Mouse (Mus musculus): ENCODE results near the gene Il4i1. TPM values are rescaled to one million over a fixed set of nuclear protein-coding genes. Genes with fewer than 3 reads are reported as not detected.

The Il4i1 gene
- polyA plus RNA-seq, 1 experiment from 2014 or later: 3.0 TPM

DNA sequence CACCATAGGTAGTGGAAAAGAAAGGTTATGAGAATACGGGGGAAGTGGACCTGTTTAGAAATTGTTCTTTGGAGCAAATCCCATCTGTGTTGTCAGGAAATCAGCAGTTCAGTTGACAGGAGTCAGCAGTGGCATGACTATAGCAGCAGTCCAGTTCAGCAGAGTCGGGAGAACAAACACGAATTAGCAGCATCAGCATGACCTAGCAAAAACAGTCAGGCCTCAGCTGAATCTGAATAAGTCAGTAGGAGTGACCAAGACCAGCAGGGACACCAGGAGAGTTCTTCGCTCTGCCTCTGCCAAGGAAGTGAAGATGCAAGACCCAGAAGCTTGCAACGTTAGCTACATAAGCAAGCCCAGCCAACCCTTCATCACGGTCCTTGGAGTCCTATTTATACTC is 23.4 kb upstream of the Il4i1 start:
- ATAC-seq (ENCODE audit: insufficient number of reproducible peaks, insufficient read depth, low FRiP score, low read depth): no peak
- WGBS: 83% methylated on average over 6 of the region's 6 CpGs

DNA sequence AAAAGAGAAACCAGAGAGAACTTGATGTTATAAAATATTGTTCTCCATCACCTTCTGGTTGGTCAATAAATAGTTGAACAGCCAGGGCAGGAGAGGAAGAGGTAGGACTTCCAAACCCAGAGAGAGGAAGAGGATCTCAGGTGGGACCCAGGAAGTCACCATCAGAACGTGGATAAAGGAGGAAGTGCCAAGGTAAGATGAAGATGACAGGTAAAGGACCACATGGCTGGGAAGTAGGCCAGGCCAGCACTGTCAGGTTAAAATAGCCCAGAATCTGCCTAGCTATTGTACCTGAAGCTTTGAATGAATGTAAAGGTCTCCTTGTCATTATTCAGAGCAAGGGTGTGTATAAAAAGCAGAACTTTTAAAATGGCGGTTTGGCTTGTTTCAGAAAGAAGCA is 7.3 kb upstream of the Il4i1 start:
- H3K36me3 ChIP-seq (ENCODE audit: control insufficient read depth, insufficient read depth, low read length): no peaks in the 10 kb centered on the region; the same call in 1 of the 2 replicates
- H3K4me3 ChIP-seq (ENCODE audit: low read depth, low read length): no peak overlapping the region
- no peak overlapping the region for H3K4me2 ChIP-seq (replicated peaks; ENCODE audit: low read depth, low read length)
- WGBS: 75% methylated on average over 2 of the region's 2 CpGs
- no peaks in the 10 kb centered on the region for H3K27me3 ChIP-seq (ENCODE audit: control insufficient read depth, insufficient read depth, low read length)
- no peak overlapping the region for H3K27ac ChIP-seq (ENCODE audit: low read length)
- no peaks in the 10 kb centered on the region for H3K4me1 ChIP-seq (ENCODE audit: control insufficient read depth, insufficient read depth, low read length)
- no peak overlapping the region for H3K9ac ChIP-seq (replicated peaks; ENCODE audit: low read depth, low read length)
- no peaks in the 10 kb centered on the region for H3K9me3 ChIP-seq (ENCODE audit: control insufficient read depth, low read depth, low read length)
- ATAC-seq (ENCODE audit: insufficient number of reproducible peaks, insufficient read depth, low FRiP score, low read depth): no peak

More for the DNA sequence above, 23.4 kb upstream of the Il4i1 start:
- Histone ChIP-seq H3K4me3 (ENCODE audit: low read depth, low read length) (no peak overlapping the region), H3K9ac (replicated peaks; ENCODE audit: low read depth, low read length) (no peak overlapping the region), H3K4me2 (replicated peaks; ENCODE audit: low read depth, low read length) (no peak overlapping the region), H3K27ac (ENCODE audit: low read length) (no peak overlapping the region), H3K27me3 (ENCODE audit: control insufficient read depth, insufficient read depth, low read length) (no peaks in the 10 kb centered on the region), H3K9me3 (ENCODE audit: control insufficient read depth, low read depth, low read length) (no peaks in the 10 kb centered on the region), H3K4me1 (ENCODE audit: control insufficient read depth, insufficient read depth, low read length) (no peaks in the 10 kb centered on the region), H3K36me3 (ENCODE audit: control insufficient read depth, insufficient read depth, low read length) (no peaks in the 10 kb centered on the region)

DNA sequence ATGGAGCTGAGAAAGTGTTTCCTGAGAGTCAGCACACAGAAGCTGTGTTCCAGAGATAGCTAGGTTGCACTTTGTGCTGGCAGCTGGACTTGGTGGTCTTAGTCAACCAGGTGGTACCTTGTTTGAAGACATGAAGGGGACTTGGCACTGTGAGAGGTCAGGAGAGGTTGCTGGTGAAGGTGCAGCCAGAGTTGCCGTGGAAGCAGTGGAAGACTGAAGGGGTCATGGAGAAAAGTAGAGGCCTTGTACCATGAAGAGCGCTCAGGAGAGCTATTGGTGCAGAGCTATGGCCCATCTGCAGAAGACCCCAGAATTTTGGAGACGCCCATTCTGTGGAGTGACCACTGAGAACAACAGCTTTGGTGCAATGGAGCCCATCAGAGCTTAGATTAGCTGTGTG is 6.7 kb upstream of the Il4i1 start:
- Histone ChIP-seq H3K9ac (replicated peaks; ENCODE audit: low read depth, low read length) (no peak overlapping the region), H3K9me3 (ENCODE audit: control insufficient read depth, low read depth, low read length) (no peaks in the 10 kb centered on the region), H3K27ac (ENCODE audit: low read length) (no peak overlapping the region), H3K4me1 (ENCODE audit: control insufficient read depth, insufficient read depth, low read length) (no peaks in the 10 kb centered on the region), H3K4me3 (ENCODE audit: low read depth, low read length) (no peak overlapping the region), H3K36me3 (ENCODE audit: control insufficient read depth, insufficient read depth, low read length) (peaks cover 4% of the 10 kb centered on the region; the same call in 1 of the 2 replicates), H3K27me3 (ENCODE audit: control insufficient read depth, insufficient read depth, low read length) (no peaks in the 10 kb centered on the region), H3K4me2 (replicated peaks; ENCODE audit: low read depth, low read length) (no peak overlapping the region)
- ATAC-seq (ENCODE audit: insufficient number of reproducible peaks, insufficient read depth, low FRiP score, low read depth): no peak
- 88% methylated on average over 3 of the region's 3 CpGs for WGBS

DNA sequence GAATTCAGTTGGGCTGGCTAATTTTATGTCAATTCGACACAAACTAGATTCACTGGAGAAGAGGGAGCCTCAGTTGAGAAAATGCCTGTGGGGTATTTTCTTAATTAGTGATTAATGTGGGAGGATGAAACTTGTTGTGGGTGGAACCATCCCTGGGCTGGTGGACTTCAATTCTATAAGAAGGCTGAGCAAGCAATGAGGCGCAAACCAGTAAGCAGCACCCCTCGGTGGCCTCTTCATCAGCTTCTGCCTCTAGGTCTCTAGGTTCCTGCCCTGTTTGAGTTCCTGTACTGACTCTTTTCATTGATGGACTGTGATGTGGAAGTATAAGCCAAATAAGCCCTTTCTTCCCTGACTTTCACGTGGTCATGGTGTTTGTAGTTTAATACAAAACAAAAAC is 5.8 kb upstream of the Il4i1 start:
- H3K27ac ChIP-seq (ENCODE audit: low read length): no peak overlapping the region
- H3K4me1 ChIP-seq (ENCODE audit: control insufficient read depth, insufficient read depth, low read length): peaks cover 6% of the 10 kb centered on the region; the same call in 1 of the 2 replicates
- 83% methylated on average over 4 of the region's 4 CpGs for WGBS
- H3K4me2 ChIP-seq (replicated peaks; ENCODE audit: low read depth, low read length): no peak overlapping the region
- peaks cover 4% of the 10 kb centered on the region; the same call in 1 of the 2 replicates for H3K36me3 ChIP-seq (ENCODE audit: control insufficient read depth, insufficient read depth, low read length)
- H3K9me3 ChIP-seq (ENCODE audit: control insufficient read depth, low read depth, low read length): no peaks in the 10 kb centered on the region
- ATAC-seq (ENCODE audit: insufficient number of reproducible peaks, insufficient read depth, low FRiP score, low read depth): no peak
- no peak overlapping the region for H3K4me3 ChIP-seq (ENCODE audit: low read depth, low read length)
- no peaks in the 10 kb centered on the region for H3K27me3 ChIP-seq (ENCODE audit: control insufficient read depth, insufficient read depth, low read length)
- H3K9ac ChIP-seq (replicated peaks; ENCODE audit: low read depth, low read length): no peak overlapping the region

DNA sequence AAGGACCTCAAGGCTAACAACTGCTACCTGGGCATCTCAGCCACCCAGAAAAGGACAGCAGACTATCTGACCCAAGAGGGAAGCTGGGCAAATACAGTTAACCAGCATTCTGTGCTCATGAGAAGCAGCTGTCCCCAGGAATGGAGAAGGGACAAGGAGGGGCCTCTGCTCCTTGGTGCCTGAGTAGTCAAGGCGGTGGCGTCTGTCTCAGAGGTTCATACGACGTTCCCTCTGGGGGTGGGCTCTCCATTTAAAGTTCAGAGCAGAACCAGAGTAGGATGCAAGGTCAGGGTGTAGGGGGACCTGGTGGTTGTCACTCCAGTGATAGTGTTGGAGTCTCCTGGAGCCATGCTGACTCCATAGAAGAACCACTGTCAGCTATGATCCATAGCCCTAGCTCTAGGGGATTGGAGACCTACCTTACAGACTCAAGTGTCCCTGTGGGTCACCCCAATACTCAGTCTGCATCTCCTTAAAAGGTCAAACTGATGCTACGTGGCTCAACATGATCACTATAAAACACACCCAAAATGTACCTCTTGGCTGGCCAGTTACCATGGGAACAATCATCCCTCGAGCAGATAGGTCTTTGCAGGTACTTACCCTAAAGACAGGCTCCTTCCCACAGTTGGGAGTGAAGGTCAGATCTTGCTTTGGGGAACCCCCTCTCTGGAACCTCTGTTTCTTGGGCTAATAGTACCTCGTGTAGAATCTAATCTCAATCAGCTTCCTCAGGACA is 5.2 kb upstream of the Il4i1 start:
- Histone ChIP-seq H3K4me3 (ENCODE audit: low read depth, low read length) (no peak overlapping the region), H3K4me2 (replicated peaks; ENCODE audit: low read depth, low read length) (no peak overlapping the region), H3K4me1 (ENCODE audit: control insufficient read depth, insufficient read depth, low read length) (peaks cover 6% of the 10 kb centered on the region; the same call in 1 of the 2 replicates), H3K27me3 (ENCODE audit: control insufficient read depth, insufficient read depth, low read length) (no peaks in the 10 kb centered on the region), H3K9ac (replicated peaks; ENCODE audit: low read depth, low read length) (no peak overlapping the region), H3K36me3 (ENCODE audit: control insufficient read depth, insufficient read depth, low read length) (peaks cover 4% of the 10 kb centered on the region; the same call in 1 of the 2 replicates), H3K9me3 (ENCODE audit: control insufficient read depth, low read depth, low read length) (no peaks in the 10 kb centered on the region), H3K27ac (ENCODE audit: low read length) (no peak overlapping the region)
- ATAC-seq (ENCODE audit: insufficient number of reproducible peaks, insufficient read depth, low FRiP score, low read depth): no peak
- WGBS: 78% methylated on average over 7 of the region's 7 CpGs

DNA sequence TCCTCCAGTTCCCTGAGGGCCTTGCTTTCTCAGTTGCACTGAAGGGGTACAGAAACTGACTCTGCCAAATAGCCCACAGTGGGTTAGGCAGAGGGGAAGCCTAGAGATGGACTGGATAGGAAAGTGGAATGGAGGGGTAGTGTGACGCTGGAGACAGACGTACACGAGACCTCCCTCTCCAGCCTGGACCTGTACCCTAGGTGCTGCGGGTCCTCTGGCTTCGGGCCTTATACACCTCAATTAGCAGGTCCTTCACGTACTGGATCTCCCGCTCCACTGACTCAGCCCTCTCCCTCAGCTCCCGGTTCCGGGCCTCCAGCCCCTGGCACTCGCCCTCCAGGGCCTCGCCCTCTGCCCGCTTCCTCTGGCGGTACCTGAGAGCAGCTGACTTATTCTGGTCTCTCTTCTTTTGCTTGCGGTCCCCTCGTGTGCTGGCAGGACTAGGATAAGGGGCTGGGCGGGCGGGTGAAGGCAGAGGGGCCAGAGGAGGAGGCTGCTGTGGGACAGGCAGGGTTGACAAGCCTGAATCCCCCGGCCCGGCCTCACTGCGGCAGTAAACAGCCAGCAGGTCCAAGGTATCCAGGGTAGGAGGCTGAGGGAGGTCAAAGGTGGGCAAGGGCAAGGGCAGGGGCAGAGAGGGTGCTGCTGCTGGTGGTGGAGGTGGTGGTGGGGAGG is 3.4 kb upstream of the Il4i1 start:
- no peak overlapping the region for H3K4me3 ChIP-seq (ENCODE audit: low read depth, low read length)
- H3K9ac ChIP-seq (replicated peaks; ENCODE audit: low read depth, low read length): no peak overlapping the region
- no peak overlapping the region for H3K4me2 ChIP-seq (replicated peaks; ENCODE audit: low read depth, low read length)
- H3K9me3 ChIP-seq (ENCODE audit: control insufficient read depth, low read depth, low read length): no peaks in the 10 kb centered on the region
- no peak for ATAC-seq (ENCODE audit: insufficient number of reproducible peaks, insufficient read depth, low FRiP score, low read depth)
- WGBS: 88% methylated on average over 20 of the region's 20 CpGs
- H3K4me1 ChIP-seq (ENCODE audit: control insufficient read depth, insufficient read depth, low read length): peaks cover 13% of the 10 kb centered on the region
- H3K27me3 ChIP-seq (ENCODE audit: control insufficient read depth, insufficient read depth, low read length): no peaks in the 10 kb centered on the region
- no peak overlapping the region for H3K27ac ChIP-seq (ENCODE audit: low read length)
- peaks cover 4% of the 10 kb centered on the region; the same call in 1 of the 2 replicates for H3K36me3 ChIP-seq (ENCODE audit: control insufficient read depth, insufficient read depth, low read length)

DNA sequence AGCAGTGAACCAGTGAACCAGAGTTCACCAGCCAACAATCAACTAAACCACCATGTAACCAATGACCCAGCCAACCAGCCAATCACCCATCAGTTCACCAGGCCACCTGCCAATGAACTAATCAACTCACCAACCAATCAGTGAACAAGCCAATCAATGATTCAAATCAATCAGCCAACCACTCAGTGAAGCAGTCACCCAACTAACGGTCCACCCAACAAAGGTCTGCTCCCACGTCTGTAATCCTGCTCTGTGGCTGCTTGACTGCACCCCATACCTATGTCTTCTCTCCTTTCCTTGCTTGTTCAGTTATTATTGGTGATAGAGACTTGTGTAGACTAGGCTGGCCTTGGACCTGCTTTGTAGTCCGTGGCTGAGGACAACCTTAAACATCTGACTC is 2.2 kb upstream of the Il4i1 start:
- peaks cover 4% of the 10 kb centered on the region; the same call in 1 of the 2 replicates for H3K36me3 ChIP-seq (ENCODE audit: control insufficient read depth, insufficient read depth, low read length)
- H3K4me2 ChIP-seq (replicated peaks; ENCODE audit: low read depth, low read length): no peak overlapping the region
- H3K9ac ChIP-seq (replicated peaks; ENCODE audit: low read depth, low read length): no peak overlapping the region
- ATAC-seq (ENCODE audit: insufficient number of reproducible peaks, insufficient read depth, low FRiP score, low read depth): no peak
- H3K27ac ChIP-seq (ENCODE audit: low read length): no peak overlapping the region
- H3K9me3 ChIP-seq (ENCODE audit: control insufficient read depth, low read depth, low read length): no peaks in the 10 kb centered on the region
- peaks cover 25% of the 10 kb centered on the region for H3K4me1 ChIP-seq (ENCODE audit: control insufficient read depth, insufficient read depth, low read length)
- H3K4me3 ChIP-seq (ENCODE audit: low read depth, low read length): no peak overlapping the region
- no peaks in the 10 kb centered on the region for H3K27me3 ChIP-seq (ENCODE audit: control insufficient read depth, insufficient read depth, low read length)
- 88% methylated on average over 3 of the region's 3 CpGs for WGBS

DNA sequence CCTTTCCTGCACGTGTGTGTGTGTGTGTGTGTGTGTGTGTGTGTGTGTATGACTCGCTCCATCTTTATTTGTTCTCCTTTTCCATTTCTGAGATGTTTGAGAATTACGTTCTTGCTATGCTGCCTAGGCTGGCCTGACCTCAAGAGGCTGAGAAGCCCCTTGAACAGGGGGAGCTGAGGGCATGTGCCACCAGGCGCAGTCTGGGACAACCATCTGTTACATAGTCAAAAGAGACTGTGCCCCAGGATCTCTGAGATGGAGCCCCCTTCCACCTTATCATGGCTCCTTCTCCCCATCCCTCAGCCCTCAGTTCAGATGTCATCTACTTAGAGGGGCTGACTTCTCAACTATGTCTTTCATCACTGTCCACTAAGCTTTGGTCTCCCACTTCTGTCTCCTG is 1.8 kb upstream of the Il4i1 start:
- Histone ChIP-seq H3K27me3 (ENCODE audit: control insufficient read depth, insufficient read depth, low read length) (no peaks in the 10 kb centered on the region), H3K4me1 (ENCODE audit: control insufficient read depth, insufficient read depth, low read length) (peaks cover 29% of the 10 kb centered on the region), H3K4me3 (ENCODE audit: low read depth, low read length) (no peak overlapping the region), H3K9ac (replicated peaks; ENCODE audit: low read depth, low read length) (no peak overlapping the region), H3K36me3 (ENCODE audit: control insufficient read depth, insufficient read depth, low read length) (peaks cover 4% of the 10 kb centered on the region; the same call in 1 of the 2 replicates), H3K4me2 (replicated peaks; ENCODE audit: low read depth, low read length) (no peak overlapping the region), H3K27ac (ENCODE audit: low read length) (no peak overlapping the region), H3K9me3 (ENCODE audit: control insufficient read depth, low read depth, low read length) (no peaks in the 10 kb centered on the region)
- ATAC-seq (ENCODE audit: insufficient number of reproducible peaks, insufficient read depth, low FRiP score, low read depth): no peak
- WGBS: 88% methylated on average over 4 of the region's 4 CpGs
